Mouse (Mus musculus) intestine, postnatal 0 days (tissue): ENCODE results near the gene Gramd2. TPM values are rescaled to one million over a fixed set of nuclear protein-coding genes. Genes with fewer than 3 reads are reported as not detected.
A peak's percentile ranks its signal among the peaks of the same experiment; 100 is the strongest.

ENCODE experiments used
- ATAC-seq: fragments of 200-750 bp; cut with Nextera tagmentation; 2 replicates; pipeline ENCODE4 v1.8.0; 2017; ENCODE audit warnings: mild to moderate bottlenecking, moderate TSS enrichment, moderate library complexity
- H3K27ac ChIP-seq: fragments of 300-500 bp; sonication (generic); 2 replicates; pipeline ENCODE4 v1.5.1; 2014; ENCODE audit warnings: mild to moderate bottlenecking, low read depth, low read length, moderate library complexity
- H3K27me3 ChIP-seq: fragments of 300-500 bp; sonication (generic); replicated peaks from 2 replicates; pipeline ENCODE4 v1.6.1; 2014; ENCODE audit warnings: low read length, mixed read lengths; ENCODE audit not compliant: control insufficient read depth, insufficient read depth
- H3K36me3 ChIP-seq: fragments of 300-500 bp; sonication (generic); 2 replicates; pipeline ENCODE4 v1.6.1; 2014; ENCODE audit warnings: mild to moderate bottlenecking, moderate library complexity; ENCODE audit not compliant: control insufficient read depth, insufficient read depth
- H3K4me1 ChIP-seq: fragments of 300-500 bp; sonication (generic); replicated peaks from 2 replicates; pipeline ENCODE4 v1.6.1; 2014; ENCODE audit warnings: antibody characterized with exemption, low read length, mixed read lengths; ENCODE audit not compliant: control insufficient read depth, insufficient read depth
- H3K4me2 ChIP-seq: fragments of 300-500 bp; sonication (generic); replicated peaks from 2 replicates; pipeline ENCODE4 v1.6.1; 2014; ENCODE audit warnings: low read depth, mild to moderate bottlenecking, moderate library complexity
- H3K4me3 ChIP-seq: fragments of 300-500 bp; sonication (generic); 2 replicates; pipeline ENCODE4 v1.5.1; 2014; ENCODE audit warnings: low read depth, low read length
- H3K9ac ChIP-seq: fragments of 300-500 bp; sonication (generic); 2 replicates; pipeline ENCODE4 v1.6.1; 2014; ENCODE audit warnings: mild to moderate bottlenecking, low read depth, low read length
- H3K9me3 ChIP-seq: fragments of 300-500 bp; sonication (generic); 2 replicates; pipeline ENCODE4 v1.6.1; 2016; ENCODE audit warnings: mixed run types; ENCODE audit not compliant: control insufficient read depth
- CTCF ChIP-seq: sonication (generic); IDR thresholded peaks from 2 replicates; pipeline ENCODE4 v1.5.1; 2016; ENCODE audit warnings: low read depth, mild to moderate bottlenecking, control low read depth, antibody characterized with exemption, moderate library complexity
- WGBS: fragments of 180-500 bp; shearing (Covaris S2); extraction: QIAGEN DNeasy Blood & Tissue Kit; methylation state at CpG from one replicate; pipeline ENCODE4 v1.1.7; 2014; 5-methylcytosine and 5-hydroxymethylcytosine counted together
- polyA plus RNA-seq: library from polyadenylated mRNA; unstranded; fragments of >200 nt; fragmentation: Nextera tagmentation; extraction: Ambion mirVana; gene quantifications from 2 replicates; pipeline ENCODE4 v1.2.1, GENCODE M21; 2015

Gene Gramd2
- polyA plus RNA-seq, 1 experiment from 2014 or later: 0.37 TPM

GRCm38 (mm10) chr9:59673427-59673826 is 6.5 kb upstream of the Gramd2 start:
- Histone ChIP-seq H3K4me3 (no peak overlapping the region), H3K4me1 (no peaks in the 10 kb centered on the region), H3K4me2 (no peak overlapping the region), H3K27me3 (no peaks in the 10 kb centered on the region), H3K27ac (no peak overlapping the region), H3K9me3 (no peaks in the 10 kb centered on the region), H3K36me3 (peaks cover 84% of the 10 kb centered on the region), H3K9ac (no peak overlapping the region)
- no peak for TF ChIP-seq CTCF
- WGBS: 37% methylated on average over 2 of the region's 2 CpGs
- no peak for ATAC-seq

- Histone ChIP-seq H3K4me3 (no peak overlapping the region), H3K9me3 (no peaks in the 10 kb centered on the region), H3K4me2 (no peak overlapping the region), H3K27ac (no peak overlapping the region), H3K9ac (no peak overlapping the region), H3K27me3 (no peaks in the 10 kb centered on the region), H3K36me3 (peaks cover 71% of the 10 kb centered on the region), H3K4me1 (0 out of 2 replicates have a peak, but pooled peaks cover 5% of the 10 kb centered on the region)
- WGBS: 90% methylated on average over 14 of the region's 14 CpGs
- ATAC-seq: no peak
- TF ChIP-seq CTCF: no peak
Measured at GRCm38 (mm10) chr9:59675598-59675997, 4.3 kb upstream of the Gramd2 start.

- Histone ChIP-seq H3K27ac (no peak overlapping the region), H3K4me1 (0 out of 2 replicates have a peak, but pooled peaks cover 5% of the 10 kb centered on the region), H3K4me2 (no peak overlapping the region), H3K36me3 (peaks cover 44% of the 10 kb centered on the region), H3K9ac (no peak overlapping the region), H3K9me3 (no peaks in the 10 kb centered on the region), H3K4me3 (no peak overlapping the region), H3K27me3 (no peaks in the 10 kb centered on the region)
- TF ChIP-seq CTCF: peak; percentile 91
- peak; percentile 66 for ATAC-seq
- 12% methylated on average over 1 of the region's 1 CpGs for WGBS
Measured at GRCm38 (mm10) chr9:59678313-59678712, 1.6 kb upstream of the Gramd2 start.

- 15% methylated on average over 16 of the region's 16 CpGs for WGBS
- no peaks in the 10 kb centered on the region for H3K27me3 ChIP-seq
- ATAC-seq: peak; percentile 34; the same call in 1 of the 2 replicates
Measured at GRCm38 (mm10) chr9:59680534-59680875, 561 bp downstream of the Gramd2 start.

GRCm38 (mm10) chr9:59684020-59684419 is 4.1 kb downstream of the Gramd2 start:
- Histone ChIP-seq H3K9ac (no peak overlapping the region), H3K4me2 (no peak overlapping the region), H3K36me3 (0 out of 2 replicates have a peak, but pooled peaks cover 5% of the 10 kb centered on the region), H3K4me3 (no peak overlapping the region), H3K9me3 (no peaks in the 10 kb centered on the region), H3K4me1 (0 out of 2 replicates have a peak, but pooled peaks cover 5% of the 10 kb centered on the region), H3K27me3 (no peaks in the 10 kb centered on the region), H3K27ac (no peak overlapping the region)
- WGBS: 39% methylated on average over 2 of the region's 2 CpGs
- no peak for TF ChIP-seq CTCF
- ATAC-seq: no peak

More at GRCm38 (mm10) chr9:59680534-59680875, 561 bp downstream of the Gramd2 start:
- Histone ChIP-seq H3K4me2 (peak overlapping the region; percentile 94), H3K27ac (no peak overlapping the region), H3K9ac (peak overlapping the region; percentile 48), H3K36me3 (peaks cover 25% of the 10 kb centered on the region), H3K4me1 (0 out of 2 replicates have a peak, but pooled peaks cover 5% of the 10 kb centered on the region), H3K9me3 (no peaks in the 10 kb centered on the region), H3K4me3 (peak overlapping the region; percentile 49)
- TF ChIP-seq CTCF: no peak

- no peak overlapping the region for H3K4me2 ChIP-seq
- ATAC-seq: no peak
Measured at GRCm38 (mm10) chr9:59687416-59688046, 7.6 kb downstream of the Gramd2 start.

More at GRCm38 (mm10) chr9:59687416-59688046, 7.6 kb downstream of the Gramd2 start:
- no peaks in the 10 kb centered on the region for H3K36me3 ChIP-seq
- no peak overlapping the region for H3K9ac ChIP-seq
- TF ChIP-seq CTCF: no peak
- no peaks in the 10 kb centered on the region for H3K9me3 ChIP-seq
- H3K27me3 ChIP-seq: no peaks in the 10 kb centered on the region
- H3K4me1 ChIP-seq: no peaks in the 10 kb centered on the region
- H3K27ac ChIP-seq: 0 out of 2 replicates have a peak overlapping the region, but pooled peaks have one; percentile 31
- 26% methylated on average over 6 of the region's 6 CpGs for whole genome bisulfite sequencing
- H3K4me3 ChIP-seq: no peak overlapping the region
